Mouse (Mus musculus) liver, postnatal 0 days (tissue): Measurements from ENCODE around the gene Gdnf. TPM values are rescaled to one million over a fixed set of nuclear protein-coding genes. Genes with fewer than 3 reads are reported as not detected.
A peak's percentile ranks its signal among the peaks of the same experiment; 100 is the strongest.

Source experiments
- ATAC-seq: fragments of 200-750 bp; cut with Nextera tagmentation; 2 replicates; pipeline ENCODE4 v1.8.0; 2017; ENCODE audit warnings: mild to moderate bottlenecking, moderate library complexity
- DNase-seq: peaks from one replicate; pipeline ENCODE4 v3.0.0-alpha.2; 2016
- H3K27ac ChIP-seq: fragments of 300-500 bp; sonication (generic); 2 replicates; pipeline ENCODE4 v1.5.1; 2014; ENCODE audit warnings: antibody characterized with exemption, moderate library complexity, mild to moderate bottlenecking, low read depth
- H3K27me3 ChIP-seq: fragments of 300-500 bp; sonication (generic); 2 replicates; pipeline ENCODE4 v1.6.1; 2014; ENCODE audit warnings: low read length, control low read depth, mixed read lengths; ENCODE audit not compliant: insufficient read depth
- H3K36me3 ChIP-seq: fragments of 300-500 bp; sonication (generic); replicated peaks from 2 replicates; pipeline ENCODE4 v1.6.1; 2014; ENCODE audit warnings: mild to moderate bottlenecking, control low read depth, low read length, moderate library complexity, mixed read lengths; ENCODE audit not compliant: insufficient read depth
- H3K4me1 ChIP-seq: fragments of 300-500 bp; sonication (generic); 2 replicates; pipeline ENCODE4 v1.6.1; 2014; ENCODE audit warnings: antibody characterized with exemption, mild to moderate bottlenecking, control low read depth; ENCODE audit not compliant: insufficient read depth
- H3K4me2 ChIP-seq: fragments of 300-500 bp; sonication (generic); 2 replicates; pipeline ENCODE4 v1.6.1; 2014; ENCODE audit warnings: low read depth, mild to moderate bottlenecking, low read length, moderate library complexity, mixed read lengths
- H3K4me3 ChIP-seq: fragments of 300-500 bp; sonication (generic); 2 replicates; pipeline ENCODE4 v1.5.1; 2014; ENCODE audit warnings: low read depth, low read length
- H3K9ac ChIP-seq: fragments of 300-500 bp; sonication (generic); replicated peaks from 2 replicates; pipeline ENCODE4 v1.6.1; 2014; ENCODE audit warnings: mild to moderate bottlenecking, moderate library complexity
- H3K9me3 ChIP-seq: fragments of 300-500 bp; sonication (generic); 2 replicates; pipeline ENCODE4 v1.6.1; 2016; ENCODE audit warnings: mild to moderate bottlenecking, control low read depth, low read length, mixed read lengths
- CTCF ChIP-seq: sonication (generic); IDR thresholded peaks from 2 replicates; pipeline ENCODE4 v1.5.1; 2016; ENCODE audit warnings: antibody characterized with exemption, low read depth
- EP300 ChIP-seq: IDR thresholded peaks from 2 replicates; pipeline ENCODE4 v1.6.1; 2016; ENCODE audit warnings: antibody characterized with exemption, low read depth, mild to moderate bottlenecking
- WGBS: fragments of 180-500 bp; shearing (Covaris S2); extraction: QIAGEN DNeasy Blood & Tissue Kit; methylation state at CpG from one replicate; pipeline ENCODE4 v1.1.7; 2014; ENCODE audit not compliant: insufficient replicate concordance; 5-methylcytosine and 5-hydroxymethylcytosine counted together
- polyA plus RNA-seq: library from polyadenylated mRNA; unstranded; fragments of >200 nt; fragmentation: Nextera tagmentation; extraction: Ambion mirVana; gene quantifications from 2 replicates; pipeline ENCODE4 v1.2.1, GENCODE M21; 2015

Gdnf gene
- not detected in 2 replicates for polyA plus RNA-seq

DNA sequence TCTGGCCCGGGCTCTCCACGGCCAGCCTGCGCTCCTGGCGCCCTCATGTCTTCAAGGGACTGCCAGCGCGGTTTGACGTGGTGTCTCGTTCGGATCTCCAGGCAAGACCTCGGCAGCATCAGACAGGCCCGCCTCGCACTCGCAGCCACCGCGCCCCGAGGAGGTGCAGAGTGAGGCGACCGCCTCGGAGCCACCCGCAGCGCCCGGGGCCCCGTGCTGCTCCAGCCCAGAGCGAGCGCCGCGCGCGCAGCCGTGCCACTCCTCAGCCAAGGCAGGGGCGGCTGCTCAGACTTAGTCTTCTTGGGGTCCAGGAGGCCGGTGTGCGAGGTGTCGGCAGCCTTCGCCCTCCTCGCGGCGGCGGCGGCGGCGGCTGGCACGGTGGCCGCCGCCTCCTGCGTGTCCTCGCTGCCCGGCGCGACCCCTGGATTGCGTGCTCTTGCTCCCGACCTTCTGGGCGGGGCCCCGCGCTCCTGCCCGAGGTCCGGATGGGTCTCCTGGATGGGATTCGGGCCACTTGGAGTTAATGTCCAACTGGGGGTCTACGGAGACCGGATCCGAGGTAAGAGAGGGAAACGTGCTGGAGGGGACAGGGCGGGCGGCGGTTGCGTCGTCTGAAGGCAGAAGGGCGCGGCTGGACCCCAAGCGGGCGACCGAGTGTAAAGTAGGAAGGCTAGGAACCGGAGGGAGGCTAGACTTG is at the start of gene Gdnf:
TSS of gene Gdnf (plus strand) at position 291 of the 697 bp plus-strand sequence.
- ATAC-seq (no peak), DNase-seq (no peak)
- Histone ChIP-seq H3K9ac (no peak within 1 kb of the TSS), H3K36me3 (no peaks in the 10 kb centered on the region), H3K4me3 (peak within 1 kb of the TSS; percentile 32), H3K27me3 (peaks cover 81% of the 10 kb centered on the region), H3K4me1 (peaks cover 8% of the 10 kb centered on the region; the same call in 1 of the 2 replicates), H3K27ac (no peak within 1 kb of the TSS), H3K9me3 (no peaks in the 10 kb centered on the region), H3K4me2 (peak within 1 kb of the TSS; percentile 50)
- no peak for TF ChIP-seq EP300
- no peak for TF ChIP-seq CTCF
- WGBS: 1% methylated on average over 53 of the region's 73 CpGs

DNA sequence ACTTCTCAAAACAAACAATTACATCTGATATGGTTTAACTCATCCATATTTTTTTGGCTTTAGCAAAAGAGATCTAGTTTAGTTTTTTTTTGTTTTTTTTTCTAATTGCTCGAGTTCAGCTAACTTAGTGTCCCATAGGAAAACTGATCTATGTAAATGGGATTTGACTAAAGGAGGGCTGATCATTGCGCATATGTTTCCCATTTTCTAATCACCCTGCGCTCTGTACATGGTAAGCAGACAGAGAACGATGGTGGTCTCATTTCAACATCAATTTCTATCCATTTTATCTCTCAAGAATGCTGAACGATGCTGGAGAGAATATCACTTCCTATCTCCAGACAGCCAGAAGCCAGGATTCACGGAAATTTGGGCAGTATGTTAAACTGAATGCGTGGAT is 43.5 kb upstream of the Gdnf start:
- Histone ChIP-seq H3K36me3 (no peaks in the 10 kb centered on the region), H3K4me1 (no peaks in the 10 kb centered on the region), H3K27ac (no peak overlapping the region), H3K9me3 (no peaks in the 10 kb centered on the region; the same call in 1 of the 2 replicates), H3K27me3 (no peaks in the 10 kb centered on the region), H3K9ac (no peak overlapping the region), H3K4me2 (no peak overlapping the region), H3K4me3 (no peak overlapping the region)
- TF ChIP-seq EP300: no peak
- TF ChIP-seq CTCF: no peak
- no peak for ATAC-seq
- 76% methylated on average over 7 of the region's 7 CpGs for WGBS
- no peak for DNase-seq

DNA sequence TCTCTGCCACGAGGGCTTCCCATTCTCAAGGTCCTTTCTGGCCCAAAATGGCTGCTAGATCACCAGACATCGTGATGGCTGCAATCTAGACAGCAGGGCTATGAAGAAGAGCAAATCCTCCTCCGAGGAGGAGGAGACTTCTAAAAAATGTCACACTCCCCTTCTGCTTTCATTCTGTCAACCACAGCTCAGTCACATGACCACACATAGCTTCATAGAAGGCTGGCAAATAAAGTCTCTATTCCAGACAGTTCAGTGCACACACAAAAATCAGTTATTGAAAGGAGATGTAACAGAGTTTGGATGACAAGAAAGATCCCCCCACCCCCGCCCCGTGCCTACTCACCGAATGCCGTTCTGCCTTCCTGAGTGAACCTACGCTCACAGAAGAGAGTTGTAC is 37.7 kb upstream of the Gdnf start:
- no peaks in the 10 kb centered on the region for H3K4me1 ChIP-seq
- DNase-seq (no peak), ATAC-seq (no peak)
- no peaks in the 10 kb centered on the region for H3K36me3 ChIP-seq
- no peak overlapping the region for H3K4me3 ChIP-seq
- no peaks in the 10 kb centered on the region; the same call in 1 of the 2 replicates for H3K9me3 ChIP-seq
- no peak overlapping the region for H3K9ac ChIP-seq
- no peak overlapping the region for H3K4me2 ChIP-seq
- no peaks in the 10 kb centered on the region for H3K27me3 ChIP-seq
- no peak overlapping the region for H3K27ac ChIP-seq
- TF ChIP-seq EP300: no peak
- TF ChIP-seq CTCF: no peak
- 75% methylated on average over 8 of the region's 8 CpGs for WGBS

DNA sequence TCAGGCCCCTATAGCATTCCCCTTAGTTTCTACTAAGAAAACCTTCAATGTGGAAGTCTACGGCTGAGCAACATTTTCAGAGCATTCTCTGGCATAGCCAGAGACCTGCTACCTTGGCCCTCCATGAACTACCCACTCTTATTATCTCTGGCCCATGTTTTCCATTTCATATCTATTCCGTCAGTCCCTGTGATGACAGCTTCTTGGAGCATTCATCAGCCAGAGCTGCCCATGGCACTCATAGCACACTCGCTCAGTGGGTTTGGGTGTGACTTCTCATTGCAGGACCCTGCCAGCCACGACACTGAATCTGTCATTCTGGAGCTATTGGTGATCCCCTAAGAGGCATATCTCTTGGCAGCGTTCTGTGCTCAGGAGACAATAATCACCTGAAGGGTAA is 29.1 kb upstream of the Gdnf start:
- no peak overlapping the region for H3K9ac ChIP-seq
- H3K27ac ChIP-seq: no peak overlapping the region
- no peaks in the 10 kb centered on the region for H3K4me1 ChIP-seq
- H3K9me3 ChIP-seq: no peaks in the 10 kb centered on the region
- H3K27me3 ChIP-seq: no peaks in the 10 kb centered on the region
- no peak overlapping the region for H3K4me2 ChIP-seq
- DNase-seq (no peak), ATAC-seq (no peak)
- no peak overlapping the region for H3K4me3 ChIP-seq
- H3K36me3 ChIP-seq: no peaks in the 10 kb centered on the region
- TF ChIP-seq CTCF: no peak
- 77% methylated on average over 5 of the region's 5 CpGs for WGBS

DNA sequence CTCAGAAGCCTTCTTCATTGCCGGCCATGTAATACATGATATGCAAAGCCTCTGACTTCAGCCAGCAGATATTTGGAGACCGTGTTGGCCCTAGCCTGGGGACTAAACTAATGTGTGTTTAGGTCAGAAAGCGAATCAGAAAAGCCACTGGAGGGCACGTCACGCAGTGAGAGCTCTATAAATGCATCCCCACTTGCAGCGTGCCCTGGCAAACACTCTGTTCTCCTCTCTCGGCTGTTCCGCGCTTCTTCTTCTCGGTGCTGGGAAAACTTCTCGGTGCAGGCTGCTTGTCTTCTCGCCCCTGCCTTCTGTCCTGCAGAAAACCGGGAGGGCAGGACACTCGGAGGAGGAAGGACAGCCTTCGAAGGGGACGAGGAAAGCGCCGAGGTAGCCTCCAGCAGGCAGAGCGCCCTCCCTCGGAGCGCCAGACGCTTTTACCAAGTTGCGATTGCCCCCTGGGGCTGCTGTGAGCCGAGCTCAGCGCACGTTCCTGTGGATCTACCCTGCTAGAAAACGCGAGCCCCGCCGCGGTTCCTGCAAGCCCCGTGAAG is 730 bp upstream of the Gdnf start:
- Histone ChIP-seq H3K36me3 (no peaks in the 10 kb centered on the region), H3K4me3 (peak overlapping the region; percentile 32), H3K9me3 (no peaks in the 10 kb centered on the region), H3K9ac (no peak overlapping the region), H3K4me1 (peaks cover 8% of the 10 kb centered on the region; the same call in 1 of the 2 replicates), H3K4me2 (peak overlapping the region; percentile 50), H3K27ac (no peak overlapping the region), H3K27me3 (peaks cover 73% of the 10 kb centered on the region)
- WGBS: 2% methylated on average over 30 of the region's 32 CpGs
- no peak for DNase-seq
- ATAC-seq: no peak
- TF ChIP-seq CTCF: no peak
- TF ChIP-seq EP300: no peak

DNA sequence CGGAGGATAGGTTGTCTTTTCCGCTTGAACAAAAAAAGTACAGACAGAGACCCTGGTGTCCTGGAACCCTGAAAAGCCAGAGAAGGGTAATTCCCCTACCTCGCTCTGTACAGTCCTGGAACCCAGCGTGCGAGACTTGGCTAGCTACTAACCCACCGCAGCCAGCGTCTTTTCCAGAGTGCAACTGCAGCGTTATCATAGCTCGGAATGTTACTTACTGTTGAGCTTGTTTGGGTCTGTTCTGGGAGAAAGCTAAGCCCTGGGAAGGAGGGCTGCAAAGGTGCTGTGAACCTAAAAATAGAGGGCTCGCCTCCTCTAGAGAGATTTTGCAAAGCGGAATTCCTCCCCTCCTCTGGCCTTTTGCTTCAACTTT is 593 bp downstream of the Gdnf start:
- Histone ChIP-seq H3K4me2 (peak overlapping the region; percentile 50), H3K4me1 (peaks cover 8% of the 10 kb centered on the region; the same call in 1 of the 2 replicates), H3K27ac (no peak overlapping the region), H3K4me3 (peak overlapping the region; percentile 32; the same call in 1 of the 2 replicates), H3K9me3 (no peaks in the 10 kb centered on the region), H3K27me3 (peaks cover 86% of the 10 kb centered on the region), H3K9ac (no peak overlapping the region), H3K36me3 (no peaks in the 10 kb centered on the region)
- TF ChIP-seq EP300 (no peak), CTCF (no peak)
- DNase-seq (no peak), ATAC-seq (no peak)
- WGBS: 2% methylated on average over 11 of the region's 11 CpGs
